Mouse (Mus musculus) retina, postnatal 7 days (tissue): ENCODE results near the gene Gm21970.
"Not testable (repeated sequence)": the region's sequence is repeated elsewhere in the genome, so short reads cannot be mapped to it uniquely, and the experiment has no call there.

Experiments
- DNase-seq: peaks from one replicate; pipeline ENCODE4 v3.0.0-alpha.2; 2012; ENCODE audit warnings: low read depth, low spot score

The Gm21970 gene

DNA sequence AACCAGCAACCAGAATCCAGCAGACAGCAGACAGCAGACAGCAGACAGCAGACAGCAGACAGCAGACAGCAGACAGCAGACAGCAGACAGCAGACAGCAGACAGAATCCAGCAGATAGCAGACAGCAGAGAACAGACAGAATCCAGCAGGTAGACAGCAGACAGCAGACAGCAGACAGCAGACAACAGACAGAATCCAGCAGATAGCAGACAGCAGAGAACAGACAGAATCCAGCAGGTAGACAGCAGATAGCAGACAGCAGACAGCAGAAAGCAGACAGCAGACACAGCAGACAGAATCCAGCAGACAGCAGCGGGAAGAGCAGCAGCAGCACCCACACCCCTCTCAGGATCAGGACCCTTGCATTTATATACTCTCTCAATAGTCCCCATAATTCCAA is 47.1 kb downstream of the Gm21970 start:
- DNase-seq, result not testable (repeated sequence)

DNA sequence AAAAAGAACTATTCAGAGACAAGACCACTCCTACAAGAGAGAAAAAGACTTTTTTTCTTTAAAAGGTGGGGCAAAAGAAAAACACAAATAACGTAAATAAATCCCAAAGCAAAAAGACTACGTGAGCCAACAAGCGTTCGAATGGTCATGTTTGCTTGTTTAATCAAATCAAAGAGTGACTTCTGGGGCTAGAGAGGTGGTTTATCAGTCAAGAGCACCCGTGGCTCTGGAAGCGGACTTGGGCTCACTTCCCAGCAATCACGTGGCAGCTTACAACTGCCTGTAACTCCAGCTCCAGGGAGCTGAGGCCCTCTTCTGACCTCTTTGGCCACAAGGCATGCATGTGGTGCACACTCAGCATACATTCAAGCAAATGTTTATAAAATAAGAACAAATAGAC is 49.8 kb downstream of the Gm21970 start:
- DNase-seq, result no peak

DNA sequence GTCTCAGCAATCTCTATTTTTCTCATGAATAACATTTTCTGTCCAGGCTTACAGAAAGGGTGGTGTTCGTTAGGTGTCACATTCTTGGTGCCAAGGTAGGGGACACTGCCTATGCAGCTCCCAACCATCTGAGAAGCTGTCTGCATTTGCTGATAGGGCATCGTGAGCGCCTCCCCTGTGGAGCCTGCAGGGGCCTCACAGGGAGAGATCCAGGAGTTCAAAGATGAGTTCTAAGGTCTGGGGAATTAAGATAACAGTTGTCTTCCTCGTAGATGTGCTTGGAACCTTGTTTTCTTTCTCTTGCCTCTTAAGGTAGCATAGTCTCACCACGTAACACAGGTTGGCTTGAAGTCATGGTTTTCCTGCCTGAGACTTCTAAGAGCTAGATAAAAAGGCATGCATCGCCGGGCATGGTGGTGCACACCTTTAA is 50.3 kb downstream of the Gm21970 start:
- no peak for DNase-seq

DNA sequence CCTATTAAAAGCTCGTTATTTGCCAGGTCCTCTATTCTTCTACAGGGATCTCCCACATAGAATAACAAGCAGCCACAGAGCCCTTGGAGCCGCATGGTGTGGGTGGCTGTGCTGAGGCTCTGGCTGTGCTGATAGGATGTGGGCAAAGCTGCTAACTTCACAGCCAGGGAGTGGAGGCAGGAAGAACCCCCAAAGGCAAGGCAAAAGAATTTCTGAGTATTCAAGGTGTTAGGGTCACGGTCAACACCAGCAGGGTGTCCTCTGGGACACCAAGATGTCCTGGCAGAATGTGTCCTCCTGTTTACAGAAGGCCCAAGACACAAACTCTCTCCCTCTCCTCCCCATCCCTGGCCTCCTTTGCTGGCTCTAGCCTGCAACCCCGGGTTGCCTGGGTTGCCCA is 50.9 kb downstream of the Gm21970 start:
- DNase-seq, result no peak

DNA sequence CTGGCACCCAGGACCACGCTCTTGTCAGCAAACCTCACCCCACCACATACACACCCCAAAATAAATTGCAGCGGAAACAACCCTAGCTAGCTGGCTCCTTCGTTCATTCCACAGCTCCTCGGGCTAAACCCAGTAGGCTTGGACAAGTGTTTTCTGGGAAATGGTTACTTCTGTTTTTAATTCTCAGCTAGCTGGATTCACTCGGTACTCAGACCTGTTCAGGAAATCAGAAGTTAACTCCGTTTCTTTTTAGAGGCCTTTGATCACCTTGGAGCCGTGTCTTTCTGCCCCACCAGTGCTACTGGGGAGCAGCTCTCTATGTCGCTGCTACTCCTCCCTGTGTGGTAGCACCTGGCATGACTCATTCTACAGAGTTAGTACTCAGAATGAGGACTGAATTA is 51.7 kb downstream of the Gm21970 start:
- DNase-seq, result no peak

DNA sequence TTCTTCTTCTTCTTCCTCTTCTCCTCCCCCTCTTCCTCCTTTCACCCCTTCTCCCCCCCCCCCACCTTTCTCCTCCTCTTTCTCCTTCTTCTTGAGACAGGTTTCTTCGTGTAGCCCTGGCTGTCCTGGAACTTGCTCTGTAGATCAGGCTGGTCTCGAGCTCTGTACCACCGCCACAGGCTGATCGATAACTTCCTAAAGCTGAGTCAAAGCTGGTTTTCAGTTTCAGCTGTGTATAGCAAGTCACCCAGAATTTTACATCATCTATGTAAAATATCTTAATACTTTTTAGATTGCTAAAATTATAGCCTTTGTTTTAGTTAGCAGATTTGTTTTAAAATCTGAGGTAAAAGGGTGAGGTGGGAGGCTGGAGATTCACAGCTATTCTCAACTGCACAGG is 53.3 kb downstream of the Gm21970 start:
- no peak for DNase-seq

DNA sequence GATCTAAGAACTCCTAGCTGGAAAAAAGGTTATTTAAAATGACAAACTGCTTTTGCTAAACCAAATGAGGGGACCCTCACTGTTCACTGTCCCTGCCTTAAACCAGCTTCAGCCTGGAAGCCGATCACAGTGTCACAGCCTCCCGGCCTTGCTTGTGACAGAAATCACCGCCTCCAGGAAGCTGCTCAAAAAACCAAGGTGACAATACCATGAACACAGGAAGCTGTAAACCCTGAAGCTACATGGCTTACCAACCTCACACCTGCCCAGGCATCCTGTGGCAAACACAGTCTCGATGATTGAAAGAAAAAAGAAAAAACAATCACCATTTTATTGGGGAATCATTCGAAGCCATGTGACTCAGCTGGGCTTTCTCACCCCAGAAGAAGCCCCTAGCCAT is 54.0 kb downstream of the Gm21970 start:
- DNase-seq, result no peak

DNA sequence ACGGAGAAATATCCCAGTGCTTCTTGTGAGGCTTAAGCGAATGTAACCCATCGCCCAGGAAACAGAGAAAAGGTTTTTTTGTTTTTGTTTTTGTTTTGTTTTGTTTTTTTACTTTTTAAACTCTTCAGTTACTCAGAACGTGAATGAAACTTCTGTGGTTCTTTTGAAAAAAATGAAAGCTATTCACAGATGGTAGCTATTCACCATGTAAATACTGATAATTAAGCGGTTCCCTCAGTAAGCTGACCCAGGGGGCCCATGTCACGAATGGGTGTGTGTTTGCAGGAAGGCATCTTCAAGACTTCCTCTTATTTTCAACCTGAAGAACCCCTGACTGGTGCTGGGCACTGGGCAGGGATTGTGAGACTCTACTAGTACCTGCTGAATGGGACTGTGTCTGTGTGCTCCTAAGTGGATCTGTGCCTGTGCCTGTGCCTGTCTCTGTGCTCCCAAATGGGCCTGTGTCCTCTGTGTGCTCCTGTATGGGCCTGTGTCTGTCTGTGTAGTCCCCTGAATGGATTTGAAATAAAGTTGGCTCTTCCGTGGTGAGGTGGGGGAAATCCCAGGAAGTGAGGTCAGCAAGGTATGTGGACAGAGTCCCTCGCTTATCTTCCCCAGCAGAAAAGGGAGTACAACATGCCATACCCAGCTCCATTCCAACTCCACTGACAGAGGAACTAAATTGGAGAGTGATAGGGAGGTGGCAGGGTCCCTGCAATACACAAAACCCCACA is 55.4 kb downstream of the Gm21970 start:
- DNase-seq, result no peak

DNA sequence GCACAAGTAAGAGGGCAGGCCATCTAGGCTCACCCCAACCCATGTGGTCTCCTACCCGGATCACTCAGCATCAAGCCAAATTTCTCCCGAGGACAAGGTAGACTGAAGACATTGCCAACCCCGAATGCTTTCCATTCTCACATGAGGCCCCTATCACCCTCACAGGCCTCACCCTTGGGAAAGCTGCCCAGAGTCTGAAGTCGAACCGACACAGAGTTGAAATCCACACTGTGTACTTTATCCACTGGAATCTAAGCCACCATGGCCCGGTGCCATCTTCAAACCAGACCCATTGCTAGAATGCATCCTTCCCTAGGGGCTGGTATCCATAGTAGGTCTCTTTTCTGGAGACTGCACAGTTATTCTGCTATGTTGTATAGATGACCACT is 56.0 kb downstream of the Gm21970 start:
- DNase-seq, result no peak

DNA sequence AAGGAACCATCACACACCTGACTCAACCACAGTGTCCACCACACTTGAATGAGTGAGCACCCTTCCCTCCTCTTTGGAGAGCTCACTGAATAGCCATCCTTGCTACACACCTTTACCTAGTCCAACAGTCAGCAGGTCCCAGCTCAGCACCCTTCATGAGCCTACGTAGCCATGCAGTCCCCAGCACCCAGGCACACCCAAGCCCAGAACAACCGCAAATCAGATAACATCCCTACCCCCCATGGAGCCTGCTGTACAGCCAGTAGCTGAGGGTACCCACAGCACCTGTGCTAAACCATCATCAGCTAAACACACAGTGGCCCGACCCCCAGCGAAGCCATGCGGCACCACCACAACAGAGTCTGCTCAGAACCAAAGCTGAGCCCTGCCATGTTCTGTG is 56.6 kb downstream of the Gm21970 start:
- DNase-seq, result no peak

DNA sequence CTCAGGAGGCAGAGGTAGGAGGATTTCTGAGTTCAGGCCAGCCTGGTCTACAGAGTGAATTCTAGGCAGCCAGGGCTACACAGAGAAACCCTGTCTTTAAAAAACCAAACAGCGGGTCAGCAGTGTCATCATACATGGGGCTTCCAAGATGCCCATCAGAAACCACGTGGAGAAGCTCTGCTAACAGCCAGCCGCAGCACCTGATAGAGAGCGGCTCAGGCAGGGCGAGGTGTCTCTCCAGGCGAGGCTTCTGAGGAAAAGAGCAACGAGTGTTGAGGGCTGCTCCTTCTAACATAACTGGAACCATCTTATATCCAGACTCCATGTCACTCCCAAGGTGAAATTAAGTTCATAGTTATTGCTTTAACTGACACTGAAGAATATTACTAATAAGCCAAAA is 57.4 kb downstream of the Gm21970 start:
- no peak for DNase-seq

DNA sequence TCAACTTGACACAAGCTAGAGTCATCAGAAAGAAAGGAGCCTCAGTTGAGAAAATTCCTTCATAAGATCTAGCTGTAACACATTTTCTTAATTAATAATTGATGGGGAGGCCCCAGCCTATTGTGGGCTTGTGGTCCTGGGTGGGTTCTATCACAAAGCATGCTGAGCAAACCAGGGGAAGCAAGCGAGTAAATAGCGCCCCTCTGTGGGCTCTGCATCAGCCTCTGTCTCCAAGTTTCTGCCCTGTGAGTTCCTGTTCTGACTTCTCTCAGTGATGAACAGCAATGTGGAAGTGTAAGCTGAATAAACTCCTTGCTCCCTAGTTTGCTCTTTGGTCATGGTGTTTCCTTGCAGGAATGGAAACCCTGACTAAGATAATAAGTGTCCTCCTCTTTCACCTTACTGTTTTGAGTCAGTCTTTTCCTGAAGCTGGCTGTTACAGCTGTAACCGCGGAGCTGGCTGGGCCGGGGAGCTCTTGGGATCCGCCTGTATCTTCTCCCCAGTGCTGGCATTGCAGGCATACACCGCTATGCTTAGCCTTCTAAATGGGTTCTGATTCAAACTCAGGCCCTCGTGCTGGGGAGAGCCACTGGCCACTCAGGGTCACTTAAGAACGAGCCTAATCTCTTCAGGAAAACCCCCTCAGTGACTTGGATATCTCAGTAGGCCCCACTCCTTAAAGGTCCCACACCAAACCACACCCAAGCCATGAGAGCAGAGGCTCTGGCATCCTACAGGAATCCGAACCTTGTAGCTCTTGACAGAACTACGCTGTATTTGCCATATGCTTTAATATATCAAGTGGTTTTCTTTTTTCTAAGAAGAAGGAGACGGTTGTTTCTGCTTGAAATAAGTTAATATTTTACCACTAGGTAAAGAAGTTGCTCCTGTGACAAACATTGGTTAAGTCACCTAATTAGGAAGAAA is 58.9 kb downstream of the Gm21970 start:
- no peak for DNase-seq

DNA sequence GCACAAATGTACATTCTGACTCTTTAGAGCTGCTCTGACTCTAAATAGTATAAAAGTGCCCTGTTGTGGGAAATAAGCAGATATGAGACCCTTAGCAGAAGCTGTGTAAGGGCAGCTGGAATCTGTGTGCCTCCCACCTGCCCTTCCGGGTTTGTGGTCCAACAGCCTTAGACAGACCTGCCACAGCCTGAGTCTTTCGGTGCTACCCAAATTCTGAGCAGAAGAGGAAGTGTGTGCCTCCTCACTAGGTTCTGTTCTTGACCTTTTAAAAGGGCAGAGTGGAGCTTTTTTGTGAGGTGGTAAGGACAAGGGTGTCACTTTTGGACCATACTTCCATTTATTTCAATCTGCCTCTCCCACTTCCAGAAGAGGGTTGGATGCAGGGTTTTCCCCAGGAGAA is 60.4 kb downstream of the Gm21970 start:
- no peak for DNase-seq

DNA sequence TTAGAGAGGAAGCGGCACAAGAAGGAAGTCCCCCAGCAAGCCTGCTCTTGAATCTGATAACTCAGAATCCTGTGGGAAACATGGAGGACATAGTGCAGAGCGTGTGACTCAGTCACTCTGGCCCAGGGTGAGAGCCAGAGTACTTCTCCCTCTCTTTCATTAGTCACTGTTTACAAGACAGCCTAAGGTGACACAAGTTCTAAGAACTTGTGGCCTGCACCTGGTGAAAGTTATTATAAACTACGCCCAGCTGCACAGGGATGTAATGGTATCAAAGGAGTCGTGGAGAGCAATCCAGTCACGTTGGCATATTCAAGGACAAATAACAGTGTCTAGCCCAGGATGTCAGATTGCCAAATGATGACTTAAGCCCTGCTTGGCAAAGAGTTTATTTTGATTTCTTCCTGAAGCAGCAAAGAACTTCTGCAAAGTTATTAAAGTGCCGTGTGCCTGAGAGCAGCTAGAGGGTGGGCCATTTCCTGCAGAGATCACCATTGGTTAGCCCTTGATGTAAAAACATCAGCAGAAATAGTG is 60.9 kb downstream of the Gm21970 start:
- DNase-seq, result no peak

DNA sequence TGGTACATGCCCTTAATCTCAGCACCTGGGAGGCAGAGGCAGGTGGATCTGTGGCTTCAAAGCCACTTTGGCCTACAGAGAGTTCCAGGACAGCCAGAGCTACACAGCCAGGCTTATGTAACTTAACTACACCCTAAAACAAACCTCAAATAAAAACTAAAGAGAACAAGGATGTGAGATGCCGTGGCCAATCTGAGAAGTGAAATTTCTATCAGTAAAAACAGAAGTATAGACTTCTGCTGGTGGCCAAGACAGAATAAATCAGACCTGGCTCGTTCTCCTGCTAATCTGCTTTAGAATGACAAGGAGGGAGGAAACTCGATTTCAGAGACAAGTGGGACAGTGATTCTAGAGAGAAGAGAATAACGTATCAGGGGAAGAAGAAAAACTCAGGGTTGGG is 64.3 kb downstream of the Gm21970 start:
- DNase-seq, result no peak

DNA sequence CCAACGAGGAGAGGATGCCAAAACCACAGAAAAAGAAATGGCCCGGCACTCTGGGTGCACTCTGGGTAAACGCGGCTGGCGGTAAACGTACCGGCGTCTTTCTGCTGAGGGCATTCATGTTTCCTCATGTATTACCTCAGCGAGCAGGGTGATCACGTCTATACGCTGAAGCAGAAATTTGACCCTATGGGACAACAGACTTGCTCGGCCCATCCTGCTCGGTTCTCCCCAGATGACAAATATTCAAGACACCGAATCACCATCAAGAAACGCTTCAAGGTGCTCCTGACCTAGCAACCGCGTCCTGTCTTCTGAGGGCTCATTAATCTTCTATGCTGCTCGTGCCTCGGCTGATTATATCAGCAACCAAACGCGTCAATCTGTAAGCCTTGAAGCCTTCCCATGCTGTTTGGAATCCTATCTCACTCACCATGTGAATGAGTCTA is 66.8 kb downstream of the Gm21970 start:
- DNase-seq, result no peak

DNA sequence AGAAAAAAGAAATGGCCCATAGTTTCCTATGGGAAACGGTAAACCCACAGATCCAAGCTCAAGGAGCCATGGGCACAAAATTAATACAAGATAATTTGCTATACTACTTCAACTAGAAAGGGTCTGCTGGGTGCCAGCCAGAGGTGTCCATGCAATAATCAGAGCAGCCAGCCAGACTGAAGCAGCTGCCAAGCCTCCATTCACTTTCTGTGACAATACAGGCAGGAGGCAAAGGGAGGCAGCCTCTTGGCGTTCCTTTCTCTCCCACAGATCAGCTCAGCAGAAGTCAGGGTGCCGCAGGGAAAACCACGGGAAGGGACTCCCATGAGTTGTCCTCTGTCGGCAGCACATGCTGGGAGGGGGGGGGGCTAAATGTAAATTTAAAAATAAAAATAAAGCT is 67.5 kb downstream of the Gm21970 start:
- no peak for DNase-seq

DNA sequence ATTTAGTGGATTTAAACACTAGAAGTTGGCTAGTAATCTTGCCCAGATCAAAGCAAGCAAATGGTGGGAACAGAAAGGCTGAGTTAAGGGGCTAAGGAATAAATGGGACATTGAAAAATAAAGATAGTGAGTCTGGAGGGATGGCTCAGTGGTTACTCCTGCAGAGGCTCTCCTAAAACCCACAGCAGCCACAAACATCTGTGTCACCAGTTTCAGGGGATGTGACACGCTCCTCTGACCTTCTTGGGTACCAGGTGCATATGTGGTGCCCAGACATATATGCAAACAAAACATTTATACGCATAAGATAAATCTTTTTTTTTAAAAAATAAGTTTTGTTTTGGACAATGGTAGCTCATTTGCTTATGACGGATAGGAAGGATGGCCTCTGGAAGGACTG is 67.9 kb downstream of the Gm21970 start:
- no peak for DNase-seq

DNA sequence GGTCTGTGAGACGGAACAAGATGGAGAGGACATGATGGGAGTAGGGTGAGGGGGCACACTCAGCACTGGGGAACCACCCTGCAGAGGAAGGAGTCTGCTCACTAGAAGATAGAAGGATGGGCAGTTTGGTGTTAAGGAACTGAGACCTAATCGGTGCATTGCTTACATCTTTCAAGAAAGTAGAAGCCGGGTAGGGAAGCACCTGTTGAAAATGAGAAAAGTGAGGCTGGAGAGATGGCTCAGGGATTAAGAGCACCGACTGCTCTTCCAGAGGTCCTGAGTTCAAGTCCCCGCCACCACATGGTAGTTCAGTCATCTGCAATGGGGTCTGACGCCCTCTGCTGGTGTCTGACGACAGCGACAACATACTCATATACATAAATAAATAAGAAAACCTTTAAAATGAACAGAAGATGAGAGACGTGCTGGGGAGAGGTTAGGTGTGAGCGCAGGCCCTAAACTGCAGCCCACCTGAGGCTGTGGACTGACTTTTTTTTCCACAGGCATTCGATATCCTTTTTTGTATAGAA is 68.4 kb downstream of the Gm21970 start:
- no peak for DNase-seq

DNA sequence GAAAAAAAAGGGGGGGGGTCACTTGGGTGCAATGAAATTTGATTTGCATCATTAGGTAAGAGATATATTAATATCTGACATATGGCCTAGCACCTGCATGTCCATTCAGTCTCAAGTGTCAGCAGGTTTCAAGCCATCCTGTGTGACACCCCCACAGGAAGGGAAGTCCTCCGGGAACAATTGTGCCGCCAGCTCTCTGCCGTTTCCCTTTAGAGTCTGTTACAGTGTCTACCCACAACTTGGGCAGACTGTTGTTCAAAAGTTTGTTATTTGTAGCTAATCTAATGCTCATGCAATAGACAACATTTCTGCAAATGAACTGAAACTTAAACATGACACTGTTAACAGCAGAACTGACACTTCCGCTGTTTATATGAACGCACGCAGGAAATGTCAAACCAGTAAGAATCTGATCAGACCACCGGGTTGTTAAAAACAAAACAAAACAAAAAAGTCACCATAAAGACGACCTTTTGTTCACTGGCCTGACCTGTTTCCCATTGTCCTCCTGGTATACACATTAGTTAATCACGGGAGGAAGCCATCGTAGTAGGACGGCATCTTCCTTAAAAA is 69.6 kb downstream of the Gm21970 start:
- DNase-seq, result no peak

DNA sequence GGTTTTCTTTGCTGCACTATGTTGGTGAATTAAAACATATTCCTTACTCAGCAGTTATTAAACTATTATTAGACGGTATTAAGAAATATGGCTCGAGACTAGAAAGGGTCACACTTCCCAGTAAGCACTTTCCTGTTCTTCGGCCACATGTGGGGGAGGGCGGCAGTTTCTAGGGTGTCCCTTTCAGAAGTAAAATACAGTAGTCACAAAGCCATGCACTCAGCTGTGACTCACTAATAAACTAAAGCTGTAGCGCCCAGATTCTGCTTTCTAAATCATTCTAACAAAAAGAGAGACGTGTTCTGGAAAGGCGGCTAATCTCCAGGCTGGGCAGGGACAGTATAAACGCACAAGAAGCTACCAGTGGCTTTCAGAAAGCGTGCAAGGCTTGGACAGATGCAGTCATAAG is 70.3 kb downstream of the Gm21970 start:
- DNase-seq, result no peak

DNA sequence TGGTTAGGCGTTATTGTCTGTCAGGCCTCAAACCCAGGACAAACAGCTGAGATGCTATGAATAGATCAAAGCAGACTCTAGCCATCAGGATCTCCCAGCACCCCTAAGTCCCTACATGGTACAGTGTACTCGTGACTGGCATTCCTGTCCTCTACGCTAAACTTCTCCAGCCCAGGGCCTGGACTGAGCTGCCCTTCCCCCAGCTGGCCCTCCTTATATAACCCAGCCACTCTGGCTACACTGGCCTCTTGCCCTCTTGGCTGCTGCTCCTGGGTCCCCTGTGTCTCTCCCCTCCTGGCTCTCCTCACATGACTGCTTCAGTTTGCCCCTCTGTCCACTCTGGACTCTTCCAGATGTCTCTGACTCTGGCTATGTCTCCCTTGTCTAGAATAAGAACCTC is 71.1 kb downstream of the Gm21970 start:
- DNase-seq, result no peak
